Mouse (Mus musculus): ENCODE measurements at regions not wholly inside any gene's neighbourhood (a gene's known extent, or its start where the extent isn't known, plus 50 kb on each side); places are given as distances from the start of the nearest gene placed in this dataset.
"Not testable (repeated sequence)": the region's sequence is repeated elsewhere in the genome, so short reads cannot be mapped to it uniquely, and the experiment has no call there.

- no peak for DNase-seq (ENCODE audit: extremely low spot score, low spot score)
Measured at GRCm38 (mm10) chr12:54519370-54519769, 137.0 kb downstream of the Sptssa start.

DNA sequence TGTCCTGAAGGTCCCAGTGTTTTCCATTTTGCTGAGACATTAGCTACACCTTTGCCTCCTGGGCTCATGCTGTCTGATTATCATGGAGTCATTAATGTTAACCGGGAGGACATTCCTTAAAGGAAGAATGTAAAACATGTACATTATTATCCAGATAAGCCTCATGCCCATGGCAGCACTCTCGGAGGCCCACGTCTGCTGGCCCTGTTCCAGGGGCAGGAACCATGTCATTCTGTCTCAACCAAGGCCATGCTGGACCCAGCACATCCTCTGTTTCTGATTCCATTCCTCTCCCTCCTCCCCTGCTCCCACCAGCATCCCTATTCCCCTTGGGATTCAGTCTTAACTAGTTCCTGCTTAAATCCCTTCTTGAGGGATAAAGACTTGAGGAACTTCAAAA is 139.1 kb downstream of the Sptssa start:
- no peak for DNase-seq (ENCODE audit: extremely low spot score, low spot score)

DNA sequence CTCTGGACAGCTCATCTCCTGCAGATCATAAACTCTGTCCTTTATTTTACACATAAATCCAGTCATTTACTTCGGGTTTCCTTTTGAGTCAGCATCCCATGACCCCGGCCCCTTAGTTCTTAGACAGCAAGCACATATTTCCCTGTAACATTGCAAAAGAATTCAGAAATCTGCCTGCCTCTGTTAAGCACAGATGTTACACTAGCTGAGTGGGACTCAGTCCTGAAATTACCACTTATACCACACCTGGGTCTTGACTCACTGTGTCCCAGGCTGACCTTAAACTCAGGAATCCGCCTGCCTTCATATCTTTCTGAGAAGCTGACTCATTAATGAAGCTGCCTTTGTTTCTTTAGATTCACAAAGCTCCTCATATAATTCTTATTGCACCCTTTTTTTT is 139.9 kb downstream of the Sptssa start:
- DNase-seq (ENCODE audit: extremely low spot score, low spot score), result no peak

GRCm38 (mm10) chr12:54516039-54516438 is 140.3 kb downstream of the Sptssa start:
- DNase-seq (ENCODE audit: extremely low spot score, low spot score), result not testable (repeated sequence)

DNA sequence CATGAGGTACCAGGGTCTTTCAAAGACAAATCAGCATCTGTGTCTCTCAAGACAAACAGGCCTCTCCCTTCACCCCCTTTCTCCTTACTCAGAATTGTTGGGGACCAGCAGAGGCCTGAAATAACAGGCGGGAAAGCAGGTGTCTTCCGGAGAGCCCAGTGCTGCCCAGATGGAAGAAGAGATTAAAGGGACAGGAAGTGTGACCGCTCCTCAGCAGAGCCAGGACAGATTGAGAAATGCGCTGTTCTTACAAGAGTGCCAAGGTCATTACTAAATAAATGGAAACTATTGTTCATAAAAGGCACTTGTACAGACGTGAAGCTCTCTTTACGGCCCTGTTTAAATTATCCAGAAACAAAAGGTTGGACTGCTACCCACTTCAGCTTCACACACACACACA is 146.5 kb downstream of the Sptssa start:
- no peak for DNase-seq (ENCODE audit: extremely low spot score, low spot score)

- DNase-seq (ENCODE audit: extremely low spot score, low spot score), result no peak
Measured at GRCm38 (mm10) chr12:54502775-54503174, 153.6 kb downstream of the Sptssa start.

GRCm38 (mm10) chr12:54499963-54500362 is 156.4 kb downstream of the Sptssa start:
- no peak for DNase-seq (ENCODE audit: extremely low spot score, low spot score)

- DNase-seq (ENCODE audit: extremely low spot score, low spot score), result no peak
Measured at GRCm38 (mm10) chr12:54495701-54496374, 160.5 kb downstream of the Sptssa start.

- no peak for DNase-seq (ENCODE audit: extremely low spot score, low spot score)
Measured at GRCm38 (mm10) chr12:54494756-54495375, 161.5 kb downstream of the Sptssa start.

GRCm38 (mm10) chr12:54492737-54493136 is 163.6 kb downstream of the Sptssa start:
- no peak for DNase-seq (ENCODE audit: extremely low spot score, low spot score)

- no peak for DNase-seq (ENCODE audit: extremely low spot score, low spot score)
Measured at GRCm38 (mm10) chr12:54490460-54490859, 165.9 kb downstream of the Sptssa start.

- peak; percentile 63 for DNase-seq (ENCODE audit: extremely low spot score, low spot score)
Measured at GRCm38 (mm10) chr12:54489675-54490074, 166.7 kb downstream of the Sptssa start.

DNA sequence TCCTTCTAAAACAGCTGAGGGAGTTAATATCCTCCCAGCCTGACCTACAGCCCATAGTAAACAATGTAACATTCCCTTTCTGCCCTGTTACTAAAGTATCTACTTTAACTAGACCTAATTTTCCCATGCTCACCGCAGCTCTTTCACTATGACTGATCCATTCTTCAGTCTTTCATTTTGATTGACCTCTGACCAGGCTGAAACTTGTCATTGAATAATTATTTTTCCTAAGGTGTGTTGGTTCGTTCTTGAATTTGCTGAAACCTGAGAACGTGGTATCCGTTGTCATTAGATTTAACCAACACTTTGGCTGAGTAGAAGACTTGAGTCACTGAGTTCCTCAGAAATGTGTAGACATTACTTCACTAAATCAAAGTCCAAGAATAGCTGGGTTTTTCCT is 168.7 kb downstream of the Sptssa start:
- DNase-seq (ENCODE audit: extremely low spot score, low spot score), result no peak

- DNase-seq (ENCODE audit: extremely low spot score, low spot score), result no peak
Measured at GRCm38 (mm10) chr12:54482020-54482419, 174.4 kb downstream of the Sptssa start.

- DNase-seq (ENCODE audit: extremely low spot score, low spot score), result no peak
Measured at GRCm38 (mm10) chr12:54479841-54480240, 176.5 kb downstream of the Sptssa start.

DNA sequence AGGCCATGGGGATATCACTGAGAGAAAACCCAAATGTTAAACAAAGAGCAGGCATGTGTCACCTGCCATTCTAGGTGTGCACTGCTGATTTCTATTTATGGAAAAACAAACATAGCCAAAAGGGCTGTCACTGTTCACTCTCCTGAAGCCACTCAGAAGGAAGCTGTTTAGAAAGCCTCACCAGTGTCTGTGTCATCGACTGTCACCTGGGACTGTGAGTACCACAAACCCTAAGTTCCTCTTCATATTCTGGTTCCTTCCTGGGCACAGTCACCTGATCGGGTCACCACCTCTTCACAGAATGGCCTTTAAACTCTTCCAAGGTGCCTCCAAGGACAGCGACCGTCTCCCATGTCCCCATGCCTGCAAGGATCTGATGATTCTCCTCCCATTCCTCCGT is 183.5 kb downstream of the Sptssa start:
- DNase-seq (ENCODE audit: extremely low spot score, low spot score), result no peak

DNA sequence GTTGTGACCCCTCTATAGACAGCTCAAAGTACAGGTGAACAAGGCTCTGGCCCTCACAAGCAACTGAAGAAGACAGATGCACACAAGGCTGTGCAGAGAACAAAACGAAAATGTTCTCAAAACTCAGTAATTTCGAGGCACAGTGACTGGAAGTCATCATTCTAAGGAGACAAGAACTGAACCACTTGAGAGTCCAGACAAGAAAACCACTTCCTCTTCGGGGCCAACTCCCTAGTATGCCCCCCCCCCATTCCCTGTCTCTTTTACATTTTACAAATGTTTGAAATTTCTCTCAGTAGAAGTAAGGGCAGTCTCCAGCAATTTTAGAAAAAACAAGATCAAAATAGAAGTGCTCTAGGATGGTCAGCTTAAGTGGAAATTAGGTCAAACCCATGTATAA is 184.0 kb downstream of the Sptssa start:
- no peak for DNase-seq (ENCODE audit: extremely low spot score, low spot score)

GRCm38 (mm10) chr12:54467635-54468034 is 188.7 kb downstream of the Sptssa start:
- no peak for DNase-seq (ENCODE audit: extremely low spot score, low spot score)

DNA sequence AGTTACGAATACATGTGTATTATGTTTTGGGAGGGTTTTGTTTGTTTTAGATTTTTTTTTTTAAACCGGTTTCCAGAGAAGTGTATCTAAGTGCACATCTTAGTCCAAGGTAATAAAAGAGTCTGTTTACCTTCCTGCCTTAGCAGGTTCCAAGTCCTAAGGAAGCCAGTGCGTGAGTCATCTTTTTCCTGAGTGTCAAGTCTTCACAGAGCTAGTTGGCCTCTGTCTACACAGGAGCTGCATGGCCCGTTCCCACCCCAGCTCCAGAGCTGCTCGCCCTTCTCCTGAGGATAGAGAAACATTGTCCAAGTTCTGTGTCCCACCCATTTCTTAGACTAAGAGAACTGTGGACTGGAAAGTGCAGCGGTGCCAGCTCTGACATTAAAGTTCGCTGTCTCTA is 192.6 kb downstream of the Sptssa start:
- DNase-seq (ENCODE audit: extremely low spot score, low spot score), result no peak

GRCm38 (mm10) chr12:54461411-54461810 is 195.0 kb downstream of the Sptssa start:
- DNase-seq (ENCODE audit: extremely low spot score, low spot score), result no peak

GRCm38 (mm10) chr12:54460135-54460523 is 196.2 kb downstream of the Sptssa start:
- DNase-seq (ENCODE audit: extremely low spot score, low spot score), result no peak

- DNase-seq (ENCODE audit: extremely low spot score, low spot score), result no peak
Measured at GRCm38 (mm10) chr12:54459462-54460134, 196.8 kb downstream of the Sptssa start.

- DNase-seq (ENCODE audit: extremely low spot score, low spot score), result no peak
Measured at GRCm38 (mm10) chr12:54456731-54457130, 199.6 kb downstream of the Sptssa start.

Data from neural tube, embryonic 10.5 days (tissue).